Mouse (Mus musculus): ENCODE data around the gene Fjx1.

GRCm38 (mm10) chr2:102403982-102404381 is 48.3 kb downstream of the Fjx1 start:
- TF ChIP-seq POLR2A (IDR thresholded peaks at IDR 0.05; ENCODE audit: insufficient read depth, low read depth, low read length) (no peak), CTCF (IDR thresholded peaks at IDR 0.05; ENCODE audit: insufficient read depth, low read depth, low read length) (no peak)

All from olfactory bulb, adult 2 months (tissue).